9 mouse cellular contexts compared by ENCODE assay signal in genomic region chr13:48464170-48464569, GRCm38 (mm10). TPM values are rescaled to one million over a fixed set of nuclear protein-coding genes. Genes with fewer than 3 reads are reported as not detected.
A peak's percentile ranks its signal among the peaks of the same experiment; 100 is the strongest.
DNase-seq lines count a peak whose midpoint lies in the region; ATAC-seq and TF ChIP-seq lines count a peak whose summit lies in the region.
"Had no signal": no experiment of that assay in that cellular context is flagged by ENCODE, and none has a peak within 500 bp of the region (broad histone marks: within the 10 kb centered on the region; RNA-seq: fewer than 3 reads in every experiment).

No protein-coding gene starts in this region.

- H3K4me2 ChIP-seq in forebrain, embryonic 11.5 days (ENCODE audit: low read depth, low read length, severe bottlenecking) = no peak overlapping the region
- H3K4me2 ChIP-seq: lung, embryonic 15.5 days had no signal

- H3K9ac ChIP-seq in forebrain, embryonic 11.5 days (ENCODE audit: low read length) = no peak overlapping the region
- H3K9ac ChIP-seq: lung, embryonic 15.5 days had no signal

- no peak overlapping the region for H3K4me3 ChIP-seq in forebrain, embryonic 11.5 days (ENCODE audit: low read depth, low read length)
- H3K4me3 ChIP-seq: lung, embryonic 15.5 days had no signal

- H3K27me3 ChIP-seq in forebrain, embryonic 11.5 days (ENCODE audit: control insufficient read depth, insufficient read depth, low read length) = no peaks in the 10 kb centered on the region

- no peaks in the 10 kb centered on the region for H3K9me3 ChIP-seq in forebrain, embryonic 11.5 days (ENCODE audit: control insufficient read depth, low read length)
- H3K9me3 ChIP-seq: lung, embryonic 15.5 days had no signal

- DNase-seq in Muller cell, postnatal 12 days (ENCODE audit: inconsistent ontology term) = peak; percentile 62
- peak; percentile 94 for DNase-seq in brain, embryonic 14.5 days (ENCODE audit: low read depth)
- peak; percentile 90 for DNase-seq in forebrain, embryonic 11.5 days (ENCODE audit: low spot score)
- peak; percentile 4 for DNase-seq in heart, postnatal 25 days (ENCODE audit: low spot score)
- DNase-seq in layer of hippocampus, postnatal 14 days (ENCODE audit: low spot score in 2 of 2) = peak; percentile 83 to 89
- DNase-seq in right cerebral cortex, postnatal 10 days (ENCODE audit: low spot score in 2 of 2) = peak; percentile 81 to 87

- H3K4me1 ChIP-seq in forebrain, embryonic 11.5 days (replicated peaks; ENCODE audit: control insufficient read depth, insufficient read depth, low read length) = no peaks in the 10 kb centered on the region
- H3K4me1 ChIP-seq: lung, embryonic 15.5 days had no signal

- no peak for ATAC-seq in forebrain, embryonic 11.5 days (replicated peaks; ENCODE audit: low FRiP score)
- ATAC-seq in megakaryocyte progenitor cell, adult 5-6 weeks (replicated peaks; ENCODE audit: poor library complexity) = peak; percentile 80
- no peak for ATAC-seq in inflammation-experienced regulatory T-cells, adult 6 months

- H3K27ac ChIP-seq in forebrain, embryonic 11.5 days (ENCODE audit: low read depth, low read length) = no peak overlapping the region
- H3K27ac ChIP-seq: lung, embryonic 15.5 days had no signal

- no peaks in the 10 kb centered on the region for H3K36me3 ChIP-seq in forebrain, embryonic 11.5 days (ENCODE audit: control insufficient read depth, insufficient read depth, low read length)
- H3K36me3 ChIP-seq: lung, embryonic 15.5 days had no signal

- peak; percentile 84; the same call in 1 of the 2 replicates for TF ChIP-seq CTCF in brain, embryonic 14.5 days (IDR thresholded peaks at IDR 0.05; ENCODE audit: borderline replicate concordance, extremely low read depth, insufficient read depth, insufficient read length)

- no peak for TF ChIP-seq POLR2A in brain, embryonic 14.5 days (IDR thresholded peaks at IDR 0.05; ENCODE audit: borderline replicate concordance, extremely low read depth, insufficient read depth, insufficient read length, poor library complexity, severe bottlenecking)

- 8% methylated on average over 4 of the region's 4 CpGs for WGBS in forebrain, embryonic 11.5 days

- intact Hi-C loops in heart, postnatal 25 days (cut with DNase I) = loop anchor here (1.0 to 10.0 kb wide), 4 partner anchors 189 to 1163 kb away; no protein-coding TSS in a partner anchor

RNA-seq across cellular contexts. Expression of gene Zfp169, which starts 49.1 kb away (rescaled TPM):
- 13.1 and 14.8 TPM in 2 replicates for polyA plus RNA-seq in brain, embryonic 14.5 days (2012; rRNA removed)
- 8.0 and 8.9 TPM in 2 replicates for polyA plus RNA-seq in forebrain, embryonic 11.5 days (2014; fragmentation: Nextera tagmentation; extraction: Ambion mirVana)
- total RNA-seq in heart, postnatal 25 days (2021) = 1 to 10 TPM; 4.6 to 5.0 TPM
- total RNA-seq in layer of hippocampus, postnatal 14 days (2021) = 10 to 100 TPM; 21.4 to 21.8 TPM
- 7.8 and 9.4 TPM in 2 replicates for total RNA-seq in megakaryocyte progenitor cell, adult 5-6 weeks (2015)
- 12.4 and 16.4 TPM in 2 replicates for total RNA-seq in megakaryocyte progenitor cell, adult 5-6 weeks (2017)
- polyA plus RNA-seq in inflammation-experienced regulatory T-cells, adult 6 months (2017; shearing (Covaris generic)) = 10 to 100 TPM; 10.2 to 16.5 (median 11.7) TPM

RNA-seq across cellular contexts. Expression of gene A830005F24Rik, which starts 49.2 kb away (rescaled TPM):
- polyA plus RNA-seq in brain, embryonic 14.5 days (2012; rRNA removed) = 1.5 and 1.8 TPM in 2 replicates
- polyA plus RNA-seq in forebrain, embryonic 11.5 days (2014; fragmentation: Nextera tagmentation; extraction: Ambion mirVana) = 1.6 and 2.3 TPM in 2 replicates
- not detected for total RNA-seq in heart, postnatal 25 days (2021)
- total RNA-seq in layer of hippocampus, postnatal 14 days (2021) = 1 to 10 TPM; 1.0 to 2.2 TPM
- total RNA-seq in megakaryocyte progenitor cell, adult 5-6 weeks (2015) = 0.71 and 1.0 TPM in 2 replicates
- 1.2 and 1.4 TPM in 2 replicates for total RNA-seq in megakaryocyte progenitor cell, adult 5-6 weeks (2017)
- polyA plus RNA-seq in inflammation-experienced regulatory T-cells, adult 6 months (2017; shearing (Covaris generic)) = 1 to 10 TPM; 4.4 to 8.1 (median 5.4) TPM

Comparison
In these comparisons a context has a peak if more than half of its experiments do, and no peak if none do; other contexts are left out.
1. DNase-seq: peak in every context shown above with its lines; median percentile 94 in brain, embryonic 14.5 days; 90 in forebrain, embryonic 11.5 days; 86 in layer of hippocampus, postnatal 14 days; 84 in right cerebral cortex, postnatal 10 days; 62 in Muller cell, postnatal 12 days; 4 in heart, postnatal 25 days.